Mouse (Mus musculus) limb, embryonic 12.5 days (tissue): Measurements from ENCODE around the gene Sh3bgrl3. TPM values are rescaled to one million over a fixed set of nuclear protein-coding genes. Genes with fewer than 3 reads are reported as not detected.

Experiments used
- ATAC-seq: fragments of 200-750 bp; cut with Nextera tagmentation; 2 replicates; pipeline ENCODE4 v1.8.0; 2017; ENCODE audit warnings: low read depth, moderate TSS enrichment; ENCODE audit not compliant: insufficient number of reproducible peaks, insufficient read depth, low FRiP score, low TSS enrichment
- H3K27ac ChIP-seq: fragments of 300-500 bp; sonication (generic); 2 replicates; pipeline ENCODE4 v1.5.1; 2016; ENCODE audit warnings: mild to moderate bottlenecking, moderate library complexity
- H3K27me3 ChIP-seq: fragments of 300-500 bp; sonication (generic); 2 replicates; pipeline ENCODE4 v1.6.1; 2016; ENCODE audit warnings: mild to moderate bottlenecking, moderate library complexity
- H3K36me3 ChIP-seq: fragments of 300-500 bp; sonication (generic); 2 replicates; pipeline ENCODE4 v1.6.1; 2016; ENCODE audit warnings: mild to moderate bottlenecking, moderate library complexity
- H3K4me1 ChIP-seq: fragments of 300-500 bp; sonication (generic); replicated peaks from 2 replicates; pipeline ENCODE4 v1.6.1; 2016
- H3K4me2 ChIP-seq: fragments of 300-500 bp; sonication (generic); 2 replicates; pipeline ENCODE4 v1.6.1; 2016; ENCODE audit warnings: mild to moderate bottlenecking, moderate library complexity
- H3K4me3 ChIP-seq: fragments of 300-500 bp; sonication (generic); replicated peaks from 2 replicates; pipeline ENCODE4 v1.5.1; 2016; ENCODE audit warnings: mild to moderate bottlenecking
- H3K9ac ChIP-seq: fragments of 300-500 bp; sonication (generic); replicated peaks from 2 replicates; pipeline ENCODE4 v1.6.1; 2016; ENCODE audit warnings: mild to moderate bottlenecking, moderate library complexity
- H3K9me3 ChIP-seq: fragments of 300-500 bp; sonication (generic); 2 replicates; pipeline ENCODE4 v1.6.1; 2016; ENCODE audit warnings: mild to moderate bottlenecking, moderate library complexity
- WGBS: fragments of 180-500 bp; shearing (Covaris S2); methylation state at CpG from one replicate; pipeline ENCODE4 v1.1.7; 2016; 5-methylcytosine and 5-hydroxymethylcytosine counted together
- polyA plus RNA-seq: library from polyadenylated mRNA; unstranded; fragments of >200 nt; fragmentation: Nextera tagmentation; extraction: Ambion mirVana; gene quantifications from 2 replicates; pipeline ENCODE4 v1.2.1, GENCODE M21; 2016

The Sh3bgrl3 gene
- polyA plus RNA-seq, 1 experiment from 2014 or later = 318 TPM

- H3K9me3 ChIP-seq = no peaks in the 10 kb centered on the region
- ATAC-seq = no peak
- H3K4me2 ChIP-seq = no peak overlapping the region
- H3K4me1 ChIP-seq = peaks cover 21% of the 10 kb centered on the region
- H3K9ac ChIP-seq = no peak overlapping the region
- H3K4me3 ChIP-seq = no peak overlapping the region
- no peaks in the 10 kb centered on the region for H3K27me3 ChIP-seq
- H3K27ac ChIP-seq = no peak overlapping the region
- WGBS = 77% methylated on average over 4 of the region's 4 CpGs
- H3K36me3 ChIP-seq = peaks cover 3% of the 10 kb centered on the region; the same call in 1 of the 2 replicates
Measured at GRCm38 (mm10) chr4:134120916-134121315, 7.7 kb downstream of the Sh3bgrl3 start.

GRCm38 (mm10) chr4:134120192-134120805 is 8.3 kb downstream of the Sh3bgrl3 start:
- no peaks in the 10 kb centered on the region for H3K36me3 ChIP-seq
- ATAC-seq = no peak
- H3K9me3 ChIP-seq = no peaks in the 10 kb centered on the region
- peaks cover 21% of the 10 kb centered on the region for H3K4me1 ChIP-seq
- no peaks in the 10 kb centered on the region for H3K27me3 ChIP-seq
- no peak overlapping the region for H3K4me2 ChIP-seq
- no peak overlapping the region for H3K4me3 ChIP-seq
- 86% methylated on average over 6 of the region's 6 CpGs for WGBS
- no peak overlapping the region for H3K9ac ChIP-seq
- no peak overlapping the region for H3K27ac ChIP-seq

GRCm38 (mm10) chr4:134119644-134120043 is 8.9 kb downstream of the Sh3bgrl3 start:
- Histone ChIP-seq H3K36me3 (no peaks in the 10 kb centered on the region), H3K9ac (no peak overlapping the region), H3K9me3 (no peaks in the 10 kb centered on the region), H3K4me3 (no peak overlapping the region), H3K4me1 (peaks cover 21% of the 10 kb centered on the region), H3K4me2 (no peak overlapping the region), H3K27me3 (no peaks in the 10 kb centered on the region), H3K27ac (no peak overlapping the region)
- 62% methylated on average over 9 of the region's 9 CpGs for WGBS
- no peak for ATAC-seq

- Histone ChIP-seq H3K4me2 (no peak overlapping the region), H3K27me3 (no peaks in the 10 kb centered on the region), H3K4me1 (peaks cover 21% of the 10 kb centered on the region), H3K9me3 (no peaks in the 10 kb centered on the region), H3K4me3 (no peak overlapping the region), H3K36me3 (no peaks in the 10 kb centered on the region), H3K9ac (no peak overlapping the region), H3K27ac (no peak overlapping the region)
- no peak for ATAC-seq
- WGBS = 74% methylated on average over 5 of the region's 5 CpGs
Measured at GRCm38 (mm10) chr4:134119042-134119441, 9.5 kb downstream of the Sh3bgrl3 start.

DNA sequence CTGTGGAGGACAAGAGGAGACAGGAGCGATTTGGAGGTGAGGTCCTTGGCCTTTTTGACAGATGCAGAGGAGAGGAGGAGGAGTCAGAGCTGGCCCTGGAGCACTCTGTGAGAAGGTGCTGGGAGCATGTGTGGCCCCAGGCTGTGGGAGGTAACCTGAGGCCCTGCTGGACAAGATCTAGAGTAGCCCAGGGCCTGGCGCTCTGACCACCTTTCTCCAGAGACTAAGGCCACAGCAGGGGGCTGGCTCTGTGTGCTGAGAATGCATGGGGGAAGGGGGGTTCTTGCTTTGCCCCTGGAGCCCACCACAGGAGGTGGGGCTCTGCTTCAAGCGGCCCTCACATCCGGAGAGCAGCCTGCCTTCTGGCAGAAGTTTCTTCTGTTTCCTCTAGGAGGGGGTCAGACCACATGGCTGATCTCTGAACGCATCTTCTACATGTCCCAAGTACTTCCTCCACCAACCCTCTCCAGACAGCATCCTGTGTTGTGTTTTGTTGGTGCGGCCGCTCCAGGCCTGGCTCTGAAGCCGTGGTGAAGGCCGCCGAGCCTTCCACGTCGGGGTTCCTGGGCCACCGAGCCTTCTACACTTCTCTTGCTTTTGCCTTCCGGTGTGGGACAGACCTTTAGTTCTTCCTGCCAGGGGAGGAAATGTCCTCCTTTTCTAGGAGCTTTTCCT is 10.3 kb downstream of the Sh3bgrl3 start:
- Histone ChIP-seq H3K27me3 (no peaks in the 10 kb centered on the region), H3K27ac (no peak overlapping the region), H3K9ac (no peak overlapping the region)

DNA sequence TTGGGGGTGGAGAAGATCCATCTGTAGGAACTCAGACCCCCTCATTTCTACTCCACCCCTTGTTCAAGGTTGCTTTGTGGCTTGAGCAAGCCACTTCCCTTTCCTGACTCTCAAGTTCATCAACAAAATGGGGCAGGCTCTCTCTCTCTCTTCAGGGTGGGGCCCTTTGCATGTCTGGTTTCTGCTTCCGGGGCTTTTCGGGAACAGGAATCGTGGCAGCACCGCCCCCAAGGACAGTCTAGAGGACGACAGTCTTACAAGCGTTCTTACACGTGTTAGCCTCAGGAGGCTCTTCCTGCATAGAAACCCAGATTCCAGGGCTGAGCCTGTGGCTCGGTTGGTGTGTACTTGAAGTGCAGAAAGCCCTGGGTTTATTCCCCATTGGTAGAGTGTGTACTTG is 11.6 kb downstream of the Sh3bgrl3 start:
- no peaks in the 10 kb centered on the region for H3K9me3 ChIP-seq
- no peak overlapping the region for H3K4me3 ChIP-seq
- no peak overlapping the region for H3K4me2 ChIP-seq
- H3K27ac ChIP-seq = no peak overlapping the region
- H3K9ac ChIP-seq = no peak overlapping the region
- peaks cover 23% of the 10 kb centered on the region for H3K4me1 ChIP-seq
- ATAC-seq = no peak
- H3K27me3 ChIP-seq = no peaks in the 10 kb centered on the region
- H3K36me3 ChIP-seq = no peaks in the 10 kb centered on the region
- 79% methylated on average over 8 of the region's 8 CpGs for WGBS

More for the DNA sequence above, 10.3 kb downstream of the Sh3bgrl3 start:
- Histone ChIP-seq H3K4me2 (no peak overlapping the region), H3K4me1 (peaks cover 24% of the 10 kb centered on the region), H3K36me3 (no peaks in the 10 kb centered on the region), H3K9me3 (no peaks in the 10 kb centered on the region), H3K4me3 (no peak overlapping the region)
- 74% methylated on average over 14 of the region's 14 CpGs for WGBS
- ATAC-seq = no peak

DNA sequence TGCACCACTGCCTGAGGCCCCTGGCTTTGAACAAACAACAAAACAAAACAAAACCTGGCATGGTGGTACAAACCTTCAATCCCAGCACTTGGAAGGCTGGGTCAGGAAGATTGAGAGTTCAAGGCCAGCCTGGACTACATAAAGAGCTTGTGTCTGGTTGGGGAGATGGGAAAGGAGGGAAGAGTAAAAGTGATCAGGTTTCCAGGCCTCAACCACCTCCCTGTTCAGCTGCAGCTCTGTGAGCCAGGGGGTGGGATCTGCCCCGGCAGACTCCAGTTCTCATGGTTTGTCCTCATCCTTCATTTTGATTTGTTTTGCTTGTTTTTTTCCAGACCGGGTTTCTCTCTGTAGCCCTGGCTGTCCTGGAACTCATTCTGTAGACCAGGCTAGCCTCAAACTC is 12.1 kb downstream of the Sh3bgrl3 start:
- WGBS = 79% methylated on average over 2 of the region's 2 CpGs
- no peaks in the 10 kb centered on the region for H3K27me3 ChIP-seq
- H3K36me3 ChIP-seq = no peaks in the 10 kb centered on the region

DNA sequence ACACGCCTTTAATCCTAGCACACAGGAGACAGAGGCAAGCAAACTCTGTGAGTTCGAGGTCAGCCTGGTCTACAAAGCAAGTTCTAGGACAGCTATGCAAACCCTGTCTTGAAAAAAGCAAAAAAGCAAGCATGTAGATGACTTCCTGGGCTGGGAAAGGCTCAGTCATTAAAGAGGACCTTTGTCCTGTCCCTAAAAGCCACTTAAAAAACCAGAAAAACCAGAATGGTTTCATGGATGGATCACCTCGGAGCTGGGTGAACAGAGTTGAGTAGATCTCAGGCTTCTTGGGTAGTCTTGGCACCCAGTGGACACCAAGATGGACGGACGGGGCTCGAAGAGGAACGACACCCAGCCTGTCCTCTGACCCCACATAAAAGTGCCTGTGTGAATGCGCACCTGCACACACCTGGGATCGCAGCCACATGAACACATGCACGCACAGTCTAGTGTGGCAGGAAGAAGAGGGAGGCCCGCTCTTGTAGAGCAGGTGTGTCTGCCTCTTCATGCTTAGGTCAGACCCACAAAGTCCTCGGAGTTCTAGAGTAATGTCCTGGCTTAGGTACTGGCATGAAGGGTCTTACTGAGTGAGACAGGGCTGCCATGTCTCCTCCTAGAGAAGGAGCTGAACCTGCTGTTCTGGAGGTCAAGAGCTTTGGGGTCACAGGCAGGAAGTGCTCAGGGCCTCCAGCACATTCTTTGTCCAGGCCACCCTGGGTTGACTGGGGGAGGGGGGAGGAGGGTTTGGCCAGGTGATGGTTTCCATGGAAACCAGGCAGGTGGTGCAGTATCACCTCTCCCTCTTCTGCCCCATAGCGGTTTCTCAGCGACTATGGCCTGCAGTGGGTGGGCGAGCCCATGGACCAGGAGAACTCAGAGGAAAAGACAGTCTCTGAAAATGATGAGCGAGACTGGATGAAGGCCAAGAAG is 13.1 kb downstream of the Sh3bgrl3 start:
- no peaks in the 10 kb centered on the region for H3K9me3 ChIP-seq
- H3K36me3 ChIP-seq = no peaks in the 10 kb centered on the region
- ATAC-seq = no peak
- no peak overlapping the region for H3K4me2 ChIP-seq
- no peak overlapping the region for H3K9ac ChIP-seq
- H3K4me1 ChIP-seq = peaks cover 15% of the 10 kb centered on the region
- no peak overlapping the region for H3K27ac ChIP-seq
- H3K4me3 ChIP-seq = no peak overlapping the region
- 84% methylated on average over 16 of the region's 16 CpGs for WGBS
- H3K27me3 ChIP-seq = no peaks in the 10 kb centered on the region

More for the DNA sequence above, 12.1 kb downstream of the Sh3bgrl3 start:
- H3K4me2 ChIP-seq = no peak overlapping the region
- H3K27ac ChIP-seq = no peak overlapping the region
- peaks cover 19% of the 10 kb centered on the region for H3K4me1 ChIP-seq
- H3K9ac ChIP-seq = no peak overlapping the region
- H3K4me3 ChIP-seq = no peak overlapping the region
- H3K9me3 ChIP-seq = no peaks in the 10 kb centered on the region
- no peak for ATAC-seq

- Histone ChIP-seq H3K27me3 (no peaks in the 10 kb centered on the region), H3K4me3 (no peak overlapping the region), H3K36me3 (no peaks in the 10 kb centered on the region), H3K27ac (no peak overlapping the region), H3K4me2 (no peak overlapping the region), H3K9ac (no peak overlapping the region), H3K4me1 (peaks cover 15% of the 10 kb centered on the region), H3K9me3 (no peaks in the 10 kb centered on the region)
- WGBS = 88% methylated on average over 4 of the region's 4 CpGs
- ATAC-seq = no peak
Measured at GRCm38 (mm10) chr4:134114038-134114437, 14.6 kb downstream of the Sh3bgrl3 start.

GRCm38 (mm10) chr4:134113356-134113994 is 15.1 kb downstream of the Sh3bgrl3 start:
- Histone ChIP-seq H3K4me1 (peaks cover 12% of the 10 kb centered on the region), H3K27me3 (no peaks in the 10 kb centered on the region), H3K9me3 (no peaks in the 10 kb centered on the region), H3K4me3 (no peak overlapping the region), H3K4me2 (no peak overlapping the region), H3K36me3 (no peaks in the 10 kb centered on the region), H3K27ac (no peak overlapping the region), H3K9ac (no peak overlapping the region; the same call in 1 of the 2 replicates)
- 59% methylated on average over 10 of the region's 10 CpGs for WGBS
- ATAC-seq = no peak

DNA sequence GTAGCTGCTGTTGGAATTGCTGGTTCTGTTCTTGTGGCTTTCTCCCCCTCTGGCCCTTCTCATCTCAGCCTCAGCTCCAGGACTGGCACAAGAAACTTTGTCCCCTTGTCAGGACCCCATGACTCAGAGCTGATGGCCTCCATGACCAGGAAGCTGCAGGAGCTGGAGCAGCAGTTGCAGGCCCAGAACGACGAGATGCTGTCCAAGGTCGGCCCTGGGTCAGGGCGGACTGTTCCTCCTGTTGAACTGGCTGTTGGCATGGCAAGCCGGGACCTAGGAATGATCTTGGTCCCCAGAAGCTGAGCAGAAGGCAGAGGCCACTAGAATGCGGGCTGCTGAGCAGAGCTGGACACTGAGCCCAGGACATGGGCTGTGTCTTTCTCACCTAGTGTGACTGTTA is 16.2 kb downstream of the Sh3bgrl3 start:
- Histone ChIP-seq H3K9me3 (no peaks in the 10 kb centered on the region), H3K4me1 (peaks cover 6% of the 10 kb centered on the region), H3K9ac (no peak overlapping the region), H3K36me3 (no peaks in the 10 kb centered on the region), H3K4me3 (no peak overlapping the region), H3K27me3 (no peaks in the 10 kb centered on the region), H3K27ac (no peak overlapping the region), H3K4me2 (no peak overlapping the region)
- 72% methylated on average over 6 of the region's 6 CpGs for WGBS
- no peak for ATAC-seq
